In the genomic region with DNA sequence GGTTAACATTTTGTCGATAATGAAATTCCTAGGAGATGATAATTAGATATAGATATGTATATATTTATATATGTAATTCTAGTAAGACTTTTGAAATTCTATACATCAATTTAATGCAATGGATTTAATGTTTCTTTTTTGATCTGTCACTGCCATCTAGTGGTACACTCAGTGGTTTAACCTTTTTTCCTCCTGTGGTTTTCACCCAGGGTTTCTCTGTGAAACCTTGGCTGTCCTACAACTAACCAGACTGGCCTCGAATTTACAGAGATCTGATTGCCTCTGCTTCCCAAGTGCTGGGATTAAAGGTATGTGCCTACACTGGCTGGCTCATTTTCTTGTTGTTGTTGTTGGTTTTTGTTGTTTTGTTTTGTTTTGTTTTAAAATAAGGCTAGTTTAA, we compare ENCODE assay signal across 11 mouse cellular contexts.
DNase-seq lines count a peak whose midpoint lies in the region; ATAC-seq and TF ChIP-seq lines count a peak whose summit lies in the region.
"Had no signal": no experiment of that assay in that cellular context is flagged by ENCODE, and none has a peak within 500 bp of the region (broad histone marks: within the 10 kb centered on the region; RNA-seq: fewer than 3 reads in every experiment).

No protein-coding gene starts in this region.

- DNase-seq in kidney, adult 2 months = peak; percentile 8
- no peak for DNase-seq in kidney, adult 11 months
- DNase-seq in ES-E14 (ENCODE audit: low read depth, low spot score) = peak; percentile 22
- peak; percentile 2 for DNase-seq in c-Kit-positive CD71-positive TER-119-negative erythroid progenitor cells, embryonic 14.5 days (ENCODE audit: low read depth)
- DNase-seq in layer of hippocampus, postnatal 14 days (ENCODE audit: low spot score in 2 of 2) = no peak
- DNase-seq in thymus, postnatal 0 days (ENCODE audit: low spot score) = no peak
- no peak for DNase-seq in Muller cell, postnatal 12 days (ENCODE audit: inconsistent ontology term)
- DNase-seq: adrenal gland, postnatal 14 days; gastrocnemius, postnatal 25 days had no signal

- ATAC-seq in megakaryocyte progenitor cell, adult 5-6 weeks (replicated peaks; ENCODE audit: poor library complexity) = peak; percentile 80

- H3K9ac ChIP-seq in ES-E14 (ENCODE audit: insufficient read depth, low read depth, low read length, poor library complexity, severe bottlenecking) = no peak overlapping the region

- H3K27ac ChIP-seq in kidney, adult 2 months (ENCODE audit: insufficient read depth, low read depth, low read length) = no peak overlapping the region
- H3K27ac ChIP-seq in ES-E14 (ENCODE audit: insufficient read depth, low read depth, low read length, poor library complexity, severe bottlenecking) = no peak overlapping the region

- 17% methylated on average over 2 of the region's 2 CpGs for WGBS in kidney, adult 2 months

- no peak overlapping the region for H3K4me3 ChIP-seq in kidney, adult 2 months (ENCODE audit: insufficient read depth, low read depth, low read length)
- H3K4me3 ChIP-seq in ES-E14 (ENCODE audit: insufficient read depth in 1 of 2, low read depth in 1 of 2, low read length in 2 of 2, poor library complexity in 1 of 2, severe bottlenecking in 1 of 2) = no peak overlapping the region
- H3K4me3 ChIP-seq: myocyte had no signal

- no peaks in the 10 kb centered on the region for H3K4me1 ChIP-seq in kidney, adult 2 months (ENCODE audit: control insufficient read depth, insufficient read depth, low read length)
- no peaks in the 10 kb centered on the region for H3K4me1 ChIP-seq in ES-E14 (ENCODE audit: control insufficient read depth in 2 of 2, insufficient read depth in 2 of 2, low read length in 2 of 2, poor library complexity in 1 of 2)

- no peaks in the 10 kb centered on the region for H3K9me3 ChIP-seq in ES-E14 (ENCODE audit: control insufficient read depth, insufficient read depth, low read depth, low read length)

- H3K27me3 ChIP-seq in kidney, adult 2 months (replicated peaks; ENCODE audit: control insufficient read depth, insufficient read depth, low read length) = no peaks in the 10 kb centered on the region; the same call in 1 of the 2 replicates

- TF ChIP-seq CTCF in kidney, adult 2 months (conservative IDR thresholded peaks at IDR 0.05; ENCODE audit: insufficient read depth, insufficient read length, low read depth, low read length) = no peak

- H3K36me3 ChIP-seq in kidney, adult 2 months (ENCODE audit: control insufficient read depth, insufficient read depth, low read length) = no peaks in the 10 kb centered on the region
- H3K36me3 ChIP-seq in ES-E14 (ENCODE audit: control insufficient read depth, insufficient read depth, low read length, poor library complexity, severe bottlenecking) = no peaks in the 10 kb centered on the region

- no peak for TF ChIP-seq POLR2A in kidney, adult 2 months (IDR thresholded peaks at IDR 0.05; ENCODE audit: low read depth, low read length)

- in situ Hi-C loops in ES-E14 (cut with MboI; ENCODE audit: low sequenced_read_pairs in 2 of 2, unreplicated experiment in 2 of 2) = loop anchor here in 1 of 2 experiments (25.0 kb wide), 1 partner anchor 376 kb away; no protein-coding TSS in a partner anchor

TF ChIP-seq in ES-E14, 5 proteins besides CTCF, POLR2A, EP300 and RAD21:
- TF ChIP-seq ZC3H11A (IDR thresholded peaks at IDR 0.05; ENCODE audit: borderline replicate concordance, low read depth, low read length) (peak; percentile 76), CHD2 (IDR thresholded peaks at IDR 0.05; ENCODE audit: low read depth, low read length) (no peak)
TF ChIP-seq in ES-E14: peak in this region for 1.

Comparison
In these comparisons a context has a peak if more than half of its experiments do, and no peak if none do; other contexts are left out.
1. DNase-seq: peak in kidney, adult 2 months (single experiment), ES-E14 (single experiment) and c-Kit-positive CD71-positive TER-119-negative erythroid progenitor cells, embryonic 14.5 days (single experiment); none in kidney, adult 11 months (single experiment), layer of hippocampus, postnatal 14 days (0 of 2), thymus, postnatal 0 days (single experiment) and Muller cell, postnatal 12 days (single experiment).